In genomic region chr5:90346877-90347276, GRCm38 (mm10) we compare ENCODE assay signal across 18 mouse cellular contexts.
"Had no signal": no experiment of that assay in that cellular context is flagged by ENCODE, and none has a peak within 500 bp of the region (broad histone marks: within the 10 kb centered on the region; RNA-seq: fewer than 3 reads in every experiment).

No protein-coding gene starts in this region.

- ATAC-seq: liver, postnatal 0 days; midbrain, embryonic 16.5 days had no signal

- H3K27ac ChIP-seq: liver, embryonic 15.5 days; lung, embryonic 15.5 days; midbrain, embryonic 10.5 days; midbrain, embryonic 12.5 days; neural tube, embryonic 12.5 days; stomach, embryonic 15.5 days; stomach, postnatal 0 days had no signal

- H3K4me3 ChIP-seq: liver, embryonic 15.5 days; lung, embryonic 15.5 days; megakaryocyte, embryonic 14.5 days; midbrain, embryonic 10.5 days; midbrain, embryonic 12.5 days; neural tube, embryonic 12.5 days; stomach, embryonic 15.5 days had no signal

- H3K9ac ChIP-seq: liver, embryonic 15.5 days; liver, postnatal 0 days; lung, embryonic 15.5 days; midbrain, embryonic 12.5 days; neural tube, embryonic 12.5 days; stomach, embryonic 15.5 days had no signal

- DNase-seq: liver, postnatal 0 days; lung, adult 2 months; lung, postnatal 10 days; lung, postnatal 4 days; midbrain, embryonic 14.5 days; right cerebral cortex, postnatal 14 days; thymus, adult 2 months; thymus, postnatal 25 days; thymus, postnatal 4 days had no signal

- H3K4me2 ChIP-seq: liver, embryonic 15.5 days; lung, embryonic 15.5 days; midbrain, embryonic 12.5 days; neural tube, embryonic 12.5 days; stomach, embryonic 15.5 days had no signal

- H3K36me3 ChIP-seq: liver, embryonic 15.5 days; lung, embryonic 15.5 days; midbrain, embryonic 12.5 days; neural tube, embryonic 12.5 days had no signal

- H3K9me3 ChIP-seq: liver, embryonic 15.5 days; lung, embryonic 15.5 days; megakaryocyte, embryonic 14.5 days; midbrain, embryonic 10.5 days; midbrain, embryonic 12.5 days; neural tube, embryonic 12.5 days; stomach, embryonic 15.5 days had no signal

- H3K27me3 ChIP-seq: liver, embryonic 15.5 days; lung, embryonic 15.5 days; megakaryocyte, embryonic 14.5 days; midbrain, embryonic 12.5 days; neural tube, embryonic 12.5 days; stomach, embryonic 15.5 days had no signal

- H3K4me1 ChIP-seq: lung, embryonic 15.5 days; midbrain, embryonic 10.5 days; midbrain, embryonic 12.5 days; neural tube, embryonic 12.5 days; stomach, embryonic 15.5 days had no signal
